Mouse (Mus musculus) intestine, postnatal 0 days (tissue): ENCODE results near the gene Msmb. TPM values are rescaled to one million over a fixed set of nuclear protein-coding genes. Genes with fewer than 3 reads are reported as not detected.

Experiments used
- ATAC-seq: fragments of 200-750 bp; cut with Nextera tagmentation; 2 replicates; pipeline ENCODE4 v1.8.0; 2017; ENCODE audit warnings: mild to moderate bottlenecking, moderate TSS enrichment, moderate library complexity
- H3K27ac ChIP-seq: fragments of 300-500 bp; sonication (generic); 2 replicates; pipeline ENCODE4 v1.5.1; 2014; ENCODE audit warnings: mild to moderate bottlenecking, low read depth, low read length, moderate library complexity
- H3K27me3 ChIP-seq: fragments of 300-500 bp; sonication (generic); replicated peaks from 2 replicates; pipeline ENCODE4 v1.6.1; 2014; ENCODE audit warnings: low read length, mixed read lengths; ENCODE audit not compliant: control insufficient read depth, insufficient read depth
- H3K36me3 ChIP-seq: fragments of 300-500 bp; sonication (generic); 2 replicates; pipeline ENCODE4 v1.6.1; 2014; ENCODE audit warnings: mild to moderate bottlenecking, moderate library complexity; ENCODE audit not compliant: control insufficient read depth, insufficient read depth
- H3K4me1 ChIP-seq: fragments of 300-500 bp; sonication (generic); replicated peaks from 2 replicates; pipeline ENCODE4 v1.6.1; 2014; ENCODE audit warnings: antibody characterized with exemption, low read length, mixed read lengths; ENCODE audit not compliant: control insufficient read depth, insufficient read depth
- H3K4me2 ChIP-seq: fragments of 300-500 bp; sonication (generic); replicated peaks from 2 replicates; pipeline ENCODE4 v1.6.1; 2014; ENCODE audit warnings: low read depth, mild to moderate bottlenecking, moderate library complexity
- H3K4me3 ChIP-seq: fragments of 300-500 bp; sonication (generic); 2 replicates; pipeline ENCODE4 v1.5.1; 2014; ENCODE audit warnings: low read depth, low read length
- H3K9ac ChIP-seq: fragments of 300-500 bp; sonication (generic); 2 replicates; pipeline ENCODE4 v1.6.1; 2014; ENCODE audit warnings: mild to moderate bottlenecking, low read depth, low read length
- H3K9me3 ChIP-seq: fragments of 300-500 bp; sonication (generic); 2 replicates; pipeline ENCODE4 v1.6.1; 2016; ENCODE audit warnings: mixed run types; ENCODE audit not compliant: control insufficient read depth
- CTCF ChIP-seq: sonication (generic); IDR thresholded peaks from 2 replicates; pipeline ENCODE4 v1.5.1; 2016; ENCODE audit warnings: low read depth, mild to moderate bottlenecking, control low read depth, antibody characterized with exemption, moderate library complexity
- WGBS: fragments of 180-500 bp; shearing (Covaris S2); extraction: QIAGEN DNeasy Blood & Tissue Kit; methylation state at CpG from one replicate; pipeline ENCODE4 v1.1.7; 2014; 5-methylcytosine and 5-hydroxymethylcytosine counted together
- polyA plus RNA-seq: library from polyadenylated mRNA; unstranded; fragments of >200 nt; fragmentation: Nextera tagmentation; extraction: Ambion mirVana; gene quantifications from 2 replicates; pipeline ENCODE4 v1.2.1, GENCODE M21; 2015

Msmb gene
- polyA plus RNA-seq, 1 experiment from 2014 or later = not detected

- peak overlapping the region; percentile 31 for H3K9ac ChIP-seq
- H3K27me3 ChIP-seq = no peaks in the 10 kb centered on the region
- no peaks in the 10 kb centered on the region; the same call in 1 of the 2 replicates for H3K36me3 ChIP-seq
- H3K9me3 ChIP-seq = no peaks in the 10 kb centered on the region
- peak overlapping the region; percentile 88 for H3K4me3 ChIP-seq
- H3K4me2 ChIP-seq = peak overlapping the region; percentile 77
- ATAC-seq = peak; percentile 41
- TF ChIP-seq CTCF = no peak
- peak overlapping the region; percentile 99 for H3K27ac ChIP-seq
- no peaks in the 10 kb centered on the region for H3K4me1 ChIP-seq
- 43% methylated on average over 12 of the region's 12 CpGs for WGBS
These were observed 19.5 kb downstream of the Msmb start for GRCm38 (mm10) chr14:32161090-32161885.

- 0 out of 2 replicates have a peak overlapping the region, but pooled peaks have one; percentile 88 for H3K4me3 ChIP-seq
- H3K9ac ChIP-seq = no peak overlapping the region
- H3K4me2 ChIP-seq = peak overlapping the region; percentile 77
- no peak for TF ChIP-seq CTCF
- H3K27me3 ChIP-seq = no peaks in the 10 kb centered on the region
- no peaks in the 10 kb centered on the region for H3K9me3 ChIP-seq
- no peaks in the 10 kb centered on the region; the same call in 1 of the 2 replicates for H3K36me3 ChIP-seq
- H3K27ac ChIP-seq = peak overlapping the region; percentile 99
- 69% methylated on average over 5 of the region's 5 CpGs for WGBS
- no peaks in the 10 kb centered on the region for H3K4me1 ChIP-seq
- ATAC-seq = no peak
These were observed 20.4 kb downstream of the Msmb start for GRCm38 (mm10) chr14:32162231-32162630.

GRCm38 (mm10) chr14:32163203-32163888, 21.5 kb downstream of the Msmb start:
- no peak for ATAC-seq
- H3K36me3 ChIP-seq = no peaks in the 10 kb centered on the region; the same call in 1 of the 2 replicates
- 40% methylated on average over 11 of the region's 11 CpGs for WGBS
- H3K4me2 ChIP-seq = peak overlapping the region; percentile 77
- no peaks in the 10 kb centered on the region for H3K4me1 ChIP-seq
- no peaks in the 10 kb centered on the region for H3K27me3 ChIP-seq
- no peaks in the 10 kb centered on the region for H3K9me3 ChIP-seq
- H3K4me3 ChIP-seq = no peak overlapping the region
- H3K9ac ChIP-seq = no peak overlapping the region
- peak; percentile 53 for TF ChIP-seq CTCF
- peak overlapping the region; percentile 99 for H3K27ac ChIP-seq

- H3K4me2 ChIP-seq = peak overlapping the region; percentile 86
- H3K4me3 ChIP-seq = peak overlapping the region; percentile 45; the same call in 1 of the 2 replicates
- no peak for TF ChIP-seq CTCF
- peak overlapping the region; percentile 99 for H3K27ac ChIP-seq
- no peak overlapping the region for H3K9ac ChIP-seq
- ATAC-seq = peak; percentile 61
- H3K9me3 ChIP-seq = no peaks in the 10 kb centered on the region
- H3K36me3 ChIP-seq = no peaks in the 10 kb centered on the region; the same call in 1 of the 2 replicates
- H3K4me1 ChIP-seq = no peaks in the 10 kb centered on the region
- 38% methylated on average over 8 of the region's 8 CpGs for WGBS
- no peaks in the 10 kb centered on the region for H3K27me3 ChIP-seq
These were observed 22.6 kb downstream of the Msmb start for GRCm38 (mm10) chr14:32164173-32165051.

- peak; percentile 80 for ATAC-seq
- Histone ChIP-seq H3K9ac (peak overlapping the region; percentile 46), H3K9me3 (no peaks in the 10 kb centered on the region), H3K4me1 (no peaks in the 10 kb centered on the region), H3K4me2 (peak overlapping the region; percentile 86), H3K27ac (peak overlapping the region; percentile 80), H3K36me3 (no peaks in the 10 kb centered on the region; the same call in 1 of the 2 replicates), H3K27me3 (no peaks in the 10 kb centered on the region), H3K4me3 (peak overlapping the region; percentile 45)
- TF ChIP-seq CTCF = 0 out of 2 replicates have a peak, but pooled peaks have one; percentile 3
- WGBS = under 1% methylated on average over 42 of the region's 42 CpGs
These were observed 23.6 kb downstream of the Msmb start for GRCm38 (mm10) chr14:32165278-32166061.
